ENCODE assay signal across 13 mouse cellular contexts in genomic region chr7:142341564-142342246, GRCm38 (mm10). TPM values are rescaled to one million over a fixed set of nuclear protein-coding genes. Genes with fewer than 3 reads are reported as not detected.
DNase-seq lines count a peak whose midpoint lies in the region; ATAC-seq and TF ChIP-seq lines count a peak whose summit lies in the region.
"Had no signal": no experiment of that assay in that cellular context is flagged by ENCODE, and none has a peak within 500 bp of the region (broad histone marks: within the 10 kb centered on the region; RNA-seq: fewer than 3 reads in every experiment).

No protein-coding gene starts in this region.

- H3K4me2 ChIP-seq in liver, postnatal 0 days (ENCODE audit: low read depth, low read length) = no peak overlapping the region
- no peak overlapping the region for H3K4me2 ChIP-seq in liver, embryonic 12.5 days
- H3K4me2 ChIP-seq in intestine, embryonic 14.5 days (ENCODE audit: low read length) = no peak overlapping the region
- H3K4me2 ChIP-seq in stomach, embryonic 16.5 days (ENCODE audit: low read depth, low read length) = peak overlapping the region; percentile 17; the same call in 1 of the 2 replicates
- H3K4me2 ChIP-seq: forebrain, embryonic 13.5 days had no signal

- no peaks in the 10 kb centered on the region for H3K9me3 ChIP-seq in liver, postnatal 0 days (ENCODE audit: low read length)
- H3K9me3 ChIP-seq in liver, embryonic 12.5 days (replicated peaks) = no peaks in the 10 kb centered on the region
- no peaks in the 10 kb centered on the region for H3K9me3 ChIP-seq in embryonic facial prominence, embryonic 10.5 days
- H3K9me3 ChIP-seq in intestine, embryonic 14.5 days (ENCODE audit: control insufficient read depth, low read length) = no peaks in the 10 kb centered on the region
- no peaks in the 10 kb centered on the region for H3K9me3 ChIP-seq in stomach, embryonic 16.5 days (replicated peaks; ENCODE audit: control insufficient read depth, low read length)
- H3K9me3 ChIP-seq: forebrain, embryonic 13.5 days had no signal

- peak overlapping the region; percentile 9 for H3K27ac ChIP-seq in liver, postnatal 0 days (ENCODE audit: low read depth)
- no peak overlapping the region for H3K27ac ChIP-seq in liver, embryonic 12.5 days
- peak overlapping the region; percentile 37 for H3K27ac ChIP-seq in embryonic facial prominence, embryonic 10.5 days (replicated peaks)
- no peak overlapping the region; the same call in 1 of the 2 replicates for H3K27ac ChIP-seq in intestine, embryonic 14.5 days (ENCODE audit: low read depth)
- H3K27ac ChIP-seq in stomach, embryonic 16.5 days (ENCODE audit: low read length) = peak overlapping the region; percentile 76
- H3K27ac ChIP-seq: forebrain, embryonic 13.5 days had no signal

- H3K27me3 ChIP-seq in liver, postnatal 0 days (ENCODE audit: insufficient read depth, low read length) = no peaks in the 10 kb centered on the region
- no peaks in the 10 kb centered on the region for H3K27me3 ChIP-seq in liver, embryonic 12.5 days (replicated peaks)
- H3K27me3 ChIP-seq in embryonic facial prominence, embryonic 10.5 days (replicated peaks; ENCODE audit: low read depth, poor library complexity, severe bottlenecking) = no peaks in the 10 kb centered on the region
- no peaks in the 10 kb centered on the region for H3K27me3 ChIP-seq in intestine, embryonic 14.5 days (replicated peaks; ENCODE audit: control insufficient read depth, insufficient read depth, low read length)
- H3K27me3 ChIP-seq in stomach, embryonic 16.5 days (ENCODE audit: control insufficient read depth, insufficient read depth, low read length) = no peaks in the 10 kb centered on the region
- H3K27me3 ChIP-seq: forebrain, embryonic 13.5 days had no signal

- DNase-seq in liver, postnatal 0 days = no peak
- DNase-seq in embryonic facial prominence, embryonic 10.5 days (ENCODE audit: low spot score) = no peak
- no peak for DNase-seq in intestine, embryonic 14.5 days (ENCODE audit: low spot score)
- no peak for DNase-seq in right cerebral cortex, adult 2 months (ENCODE audit: low spot score in 2 of 2)
- DNase-seq in right cerebral cortex, postnatal 36 days (ENCODE audit: low spot score in 2 of 2) = no peak
- no peak for DNase-seq in B cell, adult 2 months
- DNase-seq: adrenal gland, postnatal 25 days; cerebellum, postnatal 25 days; kidney, postnatal 25 days; right cerebral cortex, adult 18-20 months had no signal

- no peak for TF ChIP-seq EP300 in liver, postnatal 0 days (IDR thresholded peaks at IDR 0.05; ENCODE audit: low read depth)

- no peaks in the 10 kb centered on the region for H3K36me3 ChIP-seq in liver, postnatal 0 days (replicated peaks; ENCODE audit: insufficient read depth, low read length)
- H3K36me3 ChIP-seq in liver, embryonic 12.5 days = no peaks in the 10 kb centered on the region
- no peaks in the 10 kb centered on the region for H3K36me3 ChIP-seq in embryonic facial prominence, embryonic 10.5 days (replicated peaks)
- no peaks in the 10 kb centered on the region for H3K36me3 ChIP-seq in intestine, embryonic 14.5 days (ENCODE audit: control insufficient read depth, insufficient read depth, low read length)
- no peaks in the 10 kb centered on the region for H3K36me3 ChIP-seq in stomach, embryonic 16.5 days (ENCODE audit: control insufficient read depth, insufficient read depth, low read length)

- H3K4me1 ChIP-seq in liver, postnatal 0 days (ENCODE audit: insufficient read depth) = peaks cover 26% of the 10 kb centered on the region
- H3K4me1 ChIP-seq in liver, embryonic 12.5 days = peaks cover 30% of the 10 kb centered on the region; the same call in 1 of the 2 replicates
- H3K4me1 ChIP-seq in embryonic facial prominence, embryonic 10.5 days = peaks cover 21% of the 10 kb centered on the region
- no peaks in the 10 kb centered on the region for H3K4me1 ChIP-seq in intestine, embryonic 14.5 days (replicated peaks; ENCODE audit: control insufficient read depth, insufficient read depth, low read length)
- peaks cover 8% of the 10 kb centered on the region; the same call in 1 of the 2 replicates for H3K4me1 ChIP-seq in stomach, embryonic 16.5 days (ENCODE audit: control insufficient read depth, insufficient read depth, low read length)
- H3K4me1 ChIP-seq: forebrain, embryonic 13.5 days had no signal

- TF ChIP-seq CTCF in liver, postnatal 0 days (IDR thresholded peaks at IDR 0.05; ENCODE audit: low read depth) = no peak

- H3K4me3 ChIP-seq in liver, postnatal 0 days (ENCODE audit: low read depth, low read length) = no peak overlapping the region
- no peak overlapping the region for H3K4me3 ChIP-seq in liver, embryonic 12.5 days
- H3K4me3 ChIP-seq in embryonic facial prominence, embryonic 10.5 days = no peak overlapping the region
- H3K4me3 ChIP-seq in intestine, embryonic 14.5 days (ENCODE audit: low read depth, low read length) = no peak overlapping the region
- H3K4me3 ChIP-seq in stomach, embryonic 16.5 days (replicated peaks; ENCODE audit: low read length) = no peak overlapping the region
- H3K4me3 ChIP-seq: forebrain, embryonic 13.5 days had no signal

- peak; percentile 14; the same call in 1 of the 2 replicates for ATAC-seq in liver, postnatal 0 days
- ATAC-seq in liver, embryonic 12.5 days = no peak
- ATAC-seq in intestine, embryonic 14.5 days (replicated peaks; ENCODE audit: low FRiP score, low TSS enrichment, low read depth) = peak; percentile 50; the same call in 1 of the 2 replicates
- peak; percentile 72 for ATAC-seq in stomach, embryonic 16.5 days (ENCODE audit: insufficient read depth, low FRiP score)
- ATAC-seq: forebrain, embryonic 13.5 days had no signal

- no peak overlapping the region for H3K9ac ChIP-seq in liver, postnatal 0 days (replicated peaks)
- no peak overlapping the region for H3K9ac ChIP-seq in liver, embryonic 12.5 days
- no peak overlapping the region for H3K9ac ChIP-seq in intestine, embryonic 14.5 days (ENCODE audit: low read length)
- H3K9ac ChIP-seq in stomach, embryonic 16.5 days (ENCODE audit: low read length) = peak overlapping the region; percentile 38; the same call in 1 of the 2 replicates
- H3K9ac ChIP-seq: forebrain, embryonic 13.5 days had no signal

- WGBS in liver, postnatal 0 days (ENCODE audit: insufficient replicate concordance) = 61% methylated on average over 10 of the region's 10 CpGs
- 76% methylated on average over 10 of the region's 10 CpGs for WGBS in liver, embryonic 12.5 days (ENCODE audit: insufficient replicate concordance)
- 70% methylated on average over 10 of the region's 10 CpGs for WGBS in embryonic facial prominence, embryonic 10.5 days
- 50% methylated on average over 10 of the region's 10 CpGs for WGBS in intestine, embryonic 14.5 days
- 46% methylated on average over 10 of the region's 10 CpGs for WGBS in stomach, embryonic 16.5 days

RNA-seq across cellular contexts. Expression of gene Ifitm10, which starts 31.8 kb away (rescaled TPM):
- polyA plus RNA-seq in liver, postnatal 0 days (2015; fragmentation: Nextera tagmentation; extraction: Ambion mirVana) = 2.1 and 2.2 TPM in 2 replicates
- polyA plus RNA-seq in liver, embryonic 12.5 days (2016; fragmentation: Nextera tagmentation; extraction: Ambion mirVana) = 1.5 and 2.5 TPM in 2 replicates
- polyA plus RNA-seq in embryonic facial prominence, embryonic 10.5 days (2016; fragmentation: Nextera tagmentation; extraction: Ambion mirVana) = 2.2 and 3.0 TPM in 2 replicates
- 1.7 and 2.1 TPM in 2 replicates for polyA plus RNA-seq in intestine, embryonic 14.5 days (2014; fragmentation: Nextera tagmentation; extraction: Ambion mirVana)
- 3.7 and 5.2 TPM in 2 replicates for polyA plus RNA-seq in stomach, embryonic 16.5 days (2015; fragmentation: Nextera tagmentation; extraction: Ambion mirVana)

RNA-seq across cellular contexts. Expression of gene Krtap5-4, which starts 38.4 kb away (rescaled TPM):
- polyA plus RNA-seq in liver, postnatal 0 days (2015; fragmentation: Nextera tagmentation; extraction: Ambion mirVana) = not detected in 2 replicates
- polyA plus RNA-seq in liver, embryonic 12.5 days (2016; fragmentation: Nextera tagmentation; extraction: Ambion mirVana) = not detected in 2 replicates
- not detected in 2 replicates for polyA plus RNA-seq in embryonic facial prominence, embryonic 10.5 days (2016; fragmentation: Nextera tagmentation; extraction: Ambion mirVana)
- not detected in 2 replicates for polyA plus RNA-seq in intestine, embryonic 14.5 days (2014; fragmentation: Nextera tagmentation; extraction: Ambion mirVana)
- polyA plus RNA-seq in stomach, embryonic 16.5 days (2015; fragmentation: Nextera tagmentation; extraction: Ambion mirVana) = not detected in 2 replicates
- polyA plus RNA-seq: forebrain, embryonic 13.5 days had no signal

RNA-seq across cellular contexts. Expression of gene Gm49369, which starts 40.8 kb away (rescaled TPM):
- polyA plus RNA-seq in liver, postnatal 0 days (2015; fragmentation: Nextera tagmentation; extraction: Ambion mirVana) = not detected in 2 replicates
- polyA plus RNA-seq in liver, embryonic 12.5 days (2016; fragmentation: Nextera tagmentation; extraction: Ambion mirVana) = 1.4 TPM in 1 of 2 replicates, not detected in the other
- not detected in 2 replicates for polyA plus RNA-seq in embryonic facial prominence, embryonic 10.5 days (2016; fragmentation: Nextera tagmentation; extraction: Ambion mirVana)
- 0.54 TPM in 1 of 2 replicates, not detected in the other for polyA plus RNA-seq in intestine, embryonic 14.5 days (2014; fragmentation: Nextera tagmentation; extraction: Ambion mirVana)
- polyA plus RNA-seq in stomach, embryonic 16.5 days (2015; fragmentation: Nextera tagmentation; extraction: Ambion mirVana) = 0.96 TPM in 1 of 2 replicates, not detected in the other
- polyA plus RNA-seq: forebrain, embryonic 13.5 days had no signal

RNA-seq across cellular contexts. Expression of gene Krtap5-1, which starts 44.8 kb away (rescaled TPM):
- not detected in 2 replicates for polyA plus RNA-seq in liver, postnatal 0 days (2015; fragmentation: Nextera tagmentation; extraction: Ambion mirVana)
- not detected in 2 replicates for polyA plus RNA-seq in liver, embryonic 12.5 days (2016; fragmentation: Nextera tagmentation; extraction: Ambion mirVana)
- polyA plus RNA-seq in embryonic facial prominence, embryonic 10.5 days (2016; fragmentation: Nextera tagmentation; extraction: Ambion mirVana) = not detected in 2 replicates
- 0.42 TPM in 1 of 2 replicates, not detected in the other for polyA plus RNA-seq in intestine, embryonic 14.5 days (2014; fragmentation: Nextera tagmentation; extraction: Ambion mirVana)
- polyA plus RNA-seq in stomach, embryonic 16.5 days (2015; fragmentation: Nextera tagmentation; extraction: Ambion mirVana) = not detected in 2 replicates
- polyA plus RNA-seq: forebrain, embryonic 13.5 days had no signal

RNA-seq across cellular contexts. Expression of gene Ctsd, which starts 46.1 kb away (rescaled TPM):
- polyA plus RNA-seq in liver, postnatal 0 days (2015; fragmentation: Nextera tagmentation; extraction: Ambion mirVana) = 311 and 324 TPM in 2 replicates
- polyA plus RNA-seq in liver, embryonic 12.5 days (2016; fragmentation: Nextera tagmentation; extraction: Ambion mirVana) = 289 and 295 TPM in 2 replicates
- polyA plus RNA-seq in embryonic facial prominence, embryonic 10.5 days (2016; fragmentation: Nextera tagmentation; extraction: Ambion mirVana) = 151 and 158 TPM in 2 replicates
- 245 and 248 TPM in 2 replicates for polyA plus RNA-seq in intestine, embryonic 14.5 days (2014; fragmentation: Nextera tagmentation; extraction: Ambion mirVana)
- polyA plus RNA-seq in stomach, embryonic 16.5 days (2015; fragmentation: Nextera tagmentation; extraction: Ambion mirVana) = 451 and 599 TPM in 2 replicates

Comparison
In these comparisons a context has a peak if more than half of its experiments do, and no peak if none do; other contexts are left out.
1. H3K27ac ChIP-seq: peak in liver, postnatal 0 days (single experiment), embryonic facial prominence, embryonic 10.5 days (single experiment) and stomach, embryonic 16.5 days (single experiment); none in liver, embryonic 12.5 days (single experiment) and intestine, embryonic 14.5 days (single experiment).